Mouse (Mus musculus) testis, postnatal 10 days (tissue): ENCODE results near the gene Hcst.

ENCODE experiments used
- DNase-seq: peaks from one replicate; pipeline ENCODE4 v3.0.0; 2021; ENCODE audit warnings: low spot score

Hcst gene

DNA sequence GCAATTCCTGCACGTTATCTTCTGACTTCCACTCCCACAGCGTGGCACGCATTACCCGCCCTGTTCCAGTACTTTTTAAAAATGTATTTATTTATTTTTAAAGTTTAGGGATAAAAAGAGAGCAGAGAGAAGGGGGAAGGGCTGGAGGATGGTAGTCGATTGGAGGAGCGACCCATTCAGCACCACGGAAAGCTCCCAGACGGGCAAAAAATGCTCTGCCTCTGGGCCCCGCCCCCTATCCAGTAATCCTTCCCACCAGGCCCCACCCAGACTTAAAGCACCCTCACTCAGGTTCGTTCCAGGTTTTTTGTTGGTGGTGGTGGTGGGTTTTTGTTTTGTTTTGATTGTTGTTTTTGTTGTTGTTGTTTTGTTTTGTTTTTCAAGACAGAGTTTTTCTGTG is 14.6 kb upstream of the Hcst start:
- DNase-seq: peak; percentile 84

GRCm38 (mm10) chr7:30431793-30432192 is 12.1 kb upstream of the Hcst start:
- DNase-seq: peak; percentile 66

DNA sequence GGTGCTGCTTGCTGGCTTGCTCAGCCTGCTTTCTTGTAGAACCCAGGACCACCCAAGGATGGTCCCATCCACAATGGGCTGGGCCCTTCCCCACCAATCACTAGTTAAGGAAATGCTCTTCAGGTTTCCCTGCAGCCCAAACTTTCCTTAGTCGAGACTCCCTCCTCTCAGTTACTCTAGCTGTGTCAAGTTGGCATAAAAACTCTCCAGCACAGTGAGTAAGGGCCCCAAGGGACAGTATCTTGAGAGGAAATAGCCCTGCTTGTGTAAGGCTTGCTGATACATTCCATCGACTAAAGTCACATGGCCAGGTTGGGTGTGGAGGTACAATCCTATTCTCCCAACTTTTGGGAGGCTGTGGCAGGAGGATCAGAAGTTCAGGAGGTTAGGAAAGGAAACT is 10.5 kb upstream of the Hcst start:
- no peak for DNase-seq

DNA sequence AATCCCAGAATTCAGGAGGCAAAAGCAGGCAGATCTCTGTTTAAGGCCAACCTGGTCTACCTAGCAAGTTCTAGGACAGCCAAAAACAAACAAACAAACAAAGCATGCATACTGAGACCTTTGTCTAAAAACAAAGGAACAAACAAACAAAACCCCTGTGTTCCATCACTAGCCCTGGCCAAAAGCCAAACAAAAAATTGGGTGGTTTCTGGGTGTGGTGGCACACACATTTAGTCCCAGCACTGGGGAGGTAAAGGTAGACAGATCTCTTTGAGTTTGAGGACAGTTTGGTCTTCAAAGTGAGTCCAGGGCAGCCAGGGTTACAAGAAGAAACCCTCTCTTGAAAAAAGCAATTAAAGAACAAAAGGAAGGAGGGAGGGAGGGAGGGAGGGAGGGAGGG is 9.7 kb upstream of the Hcst start:
- DNase-seq: no peak

- DNase-seq: no peak
Measured at GRCm38 (mm10) chr7:30423071-30423641, 3.5 kb upstream of the Hcst start.

DNA sequence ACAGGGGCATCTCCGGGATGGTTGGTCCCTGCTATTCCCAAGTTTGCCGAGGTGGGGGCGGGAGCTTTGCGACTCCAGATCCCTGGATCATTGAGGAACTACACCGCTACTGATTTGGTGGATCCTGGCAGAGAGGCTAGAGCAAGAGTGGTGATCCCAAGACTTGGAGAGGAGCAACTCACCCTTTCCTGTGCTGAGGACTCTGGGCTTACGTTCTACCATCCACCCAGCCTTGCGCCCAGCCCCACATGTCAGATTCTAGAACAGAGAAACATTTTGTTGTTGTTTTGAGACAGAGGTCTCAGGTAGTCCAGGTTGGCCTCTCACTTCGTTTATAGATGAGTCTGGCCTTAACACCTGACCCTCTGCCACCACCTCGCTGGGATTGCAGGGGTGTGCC is 2.9 kb upstream of the Hcst start:
- DNase-seq: no peak

DNA sequence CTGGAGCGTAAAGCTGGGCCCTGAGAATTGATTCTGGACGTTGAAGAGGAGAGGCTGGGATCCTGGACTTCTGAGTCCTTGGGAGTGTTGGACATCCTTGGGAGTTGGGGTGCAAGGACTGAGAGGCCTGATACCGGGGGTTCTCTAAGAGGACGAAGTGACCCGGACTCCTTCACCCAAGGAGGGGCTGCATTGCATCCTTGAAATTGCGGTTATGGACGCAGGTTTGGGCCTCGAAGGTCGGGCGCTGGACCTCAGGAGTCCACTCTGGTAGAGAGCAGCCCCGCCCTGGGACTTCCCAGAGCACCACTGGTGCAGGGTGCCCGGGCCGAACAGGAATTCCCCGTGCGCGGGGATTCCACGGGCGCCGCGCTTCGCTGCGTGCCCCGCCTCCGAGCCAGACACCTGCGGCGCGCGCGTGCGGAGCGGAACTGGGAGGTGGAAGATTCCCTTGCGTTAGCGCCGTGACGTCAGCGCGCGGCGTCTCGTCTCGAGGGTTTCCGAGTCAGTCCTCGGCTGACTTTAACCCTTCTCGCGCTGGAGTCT is 2.3 kb upstream of the Hcst start:
- DNase-seq: peak; percentile 80

- DNase-seq: peak; percentile 74
Measured at GRCm38 (mm10) chr7:30421175-30421889, 1.7 kb upstream of the Hcst start, which contains the start of gene Nfkbid. Nfkbid (plus strand) TSS chr7:30421732.

DNA sequence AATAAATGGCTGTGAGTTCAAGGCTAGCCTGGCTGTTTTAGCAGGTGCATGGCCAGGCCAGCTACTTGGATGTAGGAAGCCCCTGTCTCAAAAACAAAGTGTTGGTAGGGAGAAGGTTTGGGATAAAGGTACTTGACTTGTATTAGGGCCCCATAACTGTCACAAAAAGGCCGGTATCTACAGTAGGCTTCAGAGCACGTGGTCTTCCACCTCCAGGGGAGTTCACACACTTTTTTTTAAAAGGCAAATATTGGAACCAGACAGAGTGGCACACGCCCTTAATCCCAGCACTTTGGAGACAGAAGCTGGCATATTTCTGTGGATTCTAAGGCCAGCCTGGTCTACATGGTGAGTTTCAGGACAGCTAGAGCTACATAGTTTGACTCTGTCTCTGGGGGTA is 1.0 kb upstream of the Hcst start:
- DNase-seq: no peak

DNA sequence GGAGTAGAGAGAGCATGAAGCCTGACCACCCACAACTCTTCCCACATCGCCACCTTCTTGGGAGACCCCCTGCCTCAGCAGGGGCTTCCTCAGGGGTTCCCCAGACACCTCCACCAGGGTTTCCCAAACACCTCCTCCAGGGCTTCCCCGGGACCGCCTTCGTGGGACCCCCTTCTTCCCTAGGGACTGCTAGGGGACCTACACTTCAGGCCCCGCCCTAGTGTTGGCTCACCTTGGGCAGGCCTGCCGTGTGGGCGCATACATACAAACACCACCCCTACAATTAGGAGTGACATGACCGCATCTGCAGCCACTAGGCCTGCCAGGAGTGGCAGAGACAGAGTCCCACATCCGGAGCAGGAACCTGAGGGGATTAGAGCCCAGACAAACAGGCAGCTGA is 1.8 kb downstream of the Hcst start:
- no peak for DNase-seq

DNA sequence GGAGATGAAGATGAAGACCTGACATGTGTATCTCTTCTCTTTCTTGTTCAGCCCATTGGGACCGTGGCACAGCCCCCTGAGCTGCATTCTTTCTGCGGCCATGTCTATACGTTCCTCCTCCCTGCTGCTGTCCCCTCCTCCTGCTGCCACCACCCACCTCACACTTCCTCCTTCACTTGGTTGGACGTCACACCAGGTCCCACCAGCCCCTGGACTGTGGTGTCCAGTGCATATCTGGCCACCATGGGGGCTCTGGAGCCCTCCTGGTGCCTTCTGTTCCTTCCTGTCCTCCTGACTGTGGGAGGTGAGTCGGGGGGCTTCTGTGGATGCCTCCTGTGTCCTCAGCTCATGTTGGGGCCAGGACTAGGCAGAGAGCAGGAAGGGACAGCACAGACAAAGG is 6.1 kb downstream of the Hcst start, which contains the start of gene Tyrobp:
Gene Tyrobp (plus strand): TSS at position 165 of the 400 bp plus-strand sequence.
- no peak for DNase-seq

DNA sequence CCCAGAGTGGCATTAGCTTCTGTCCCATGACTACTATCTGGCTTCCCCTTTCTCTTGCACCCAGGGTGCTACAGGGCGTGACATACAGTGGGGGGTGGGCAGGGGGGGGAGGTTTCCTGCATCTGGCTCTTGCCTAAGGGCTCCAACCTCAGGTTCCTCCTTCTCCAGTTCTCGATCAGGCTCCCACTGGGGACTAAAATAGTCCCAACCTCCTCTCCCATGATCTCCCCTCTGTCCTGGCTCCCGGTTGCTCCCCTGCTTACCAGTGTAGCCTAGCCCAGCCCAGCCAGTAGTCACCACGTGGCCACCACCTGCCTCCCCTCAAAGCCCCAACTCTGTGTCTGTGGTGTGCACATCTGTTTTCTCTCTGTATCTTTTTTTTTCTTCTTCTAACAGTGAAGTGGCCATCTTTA is 6.9 kb downstream of the Hcst start:
- no peak for DNase-seq

DNA sequence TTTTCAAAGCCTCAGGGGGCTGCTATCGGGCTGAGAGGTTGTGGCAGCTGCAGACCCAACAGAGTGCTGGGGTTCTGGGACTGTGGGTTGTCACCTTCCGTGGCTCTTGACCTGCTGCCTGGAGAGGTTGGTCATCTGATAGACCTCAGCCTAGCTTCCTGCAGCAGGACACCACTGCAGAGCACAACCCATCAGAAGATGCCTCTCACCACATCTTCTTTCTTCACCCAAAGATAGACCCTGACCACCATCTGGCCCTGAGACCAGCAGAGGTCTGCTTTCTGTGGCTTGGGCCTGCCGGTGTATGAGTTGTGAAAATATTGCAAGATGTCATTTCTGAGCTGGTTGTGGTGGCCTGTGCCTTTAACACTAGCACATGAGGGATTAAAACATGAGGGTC is 8.6 kb downstream of the Hcst start:
- no peak for DNase-seq

DNA sequence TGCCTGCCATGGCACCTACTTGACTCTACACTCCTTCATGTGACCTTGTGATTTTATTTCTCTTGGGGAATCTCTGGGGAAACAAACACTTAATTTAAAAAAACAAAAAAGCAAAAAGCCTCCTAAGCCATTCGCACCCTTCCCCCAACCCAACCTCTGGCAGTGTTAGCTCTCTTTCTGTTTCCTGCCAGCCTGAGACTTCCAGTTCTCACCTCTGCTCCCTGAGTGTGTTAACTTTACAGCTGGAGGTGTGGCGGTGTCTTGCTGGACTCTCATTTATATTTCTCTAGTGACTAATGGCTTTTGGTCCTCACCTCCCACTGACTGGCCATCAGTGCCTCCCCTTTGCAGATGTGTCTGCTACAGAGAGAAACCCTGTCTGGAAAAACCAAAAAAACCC is 9.9 kb downstream of the Hcst start:
- no peak for DNase-seq

- DNase-seq: no peak
Measured at GRCm38 (mm10) chr7:30408639-30409038, 11.0 kb downstream of the Hcst start.

- DNase-seq: no peak
Measured at GRCm38 (mm10) chr7:30402343-30402742, 17.3 kb downstream of the Hcst start.

DNA sequence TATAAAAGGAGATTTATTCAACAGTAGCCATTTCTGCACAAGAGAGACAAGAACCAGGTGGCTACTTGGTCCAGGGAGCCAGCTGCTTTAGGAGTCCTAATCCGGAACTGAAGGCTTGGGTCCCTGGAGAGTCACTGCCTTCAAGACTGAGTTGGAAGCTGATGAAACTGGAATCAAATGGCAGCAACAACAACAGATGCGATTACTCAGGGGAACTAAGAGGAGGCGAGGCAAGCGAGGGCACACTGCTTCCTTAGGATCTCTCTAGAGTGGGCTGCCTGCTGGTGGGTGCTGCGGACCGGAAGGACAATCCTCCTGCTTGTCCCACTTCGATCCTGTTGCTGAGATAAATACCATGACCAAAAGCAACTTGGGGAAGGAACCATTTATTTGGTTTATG is 20.0 kb downstream of the Hcst start:
- DNase-seq: no peak

DNA sequence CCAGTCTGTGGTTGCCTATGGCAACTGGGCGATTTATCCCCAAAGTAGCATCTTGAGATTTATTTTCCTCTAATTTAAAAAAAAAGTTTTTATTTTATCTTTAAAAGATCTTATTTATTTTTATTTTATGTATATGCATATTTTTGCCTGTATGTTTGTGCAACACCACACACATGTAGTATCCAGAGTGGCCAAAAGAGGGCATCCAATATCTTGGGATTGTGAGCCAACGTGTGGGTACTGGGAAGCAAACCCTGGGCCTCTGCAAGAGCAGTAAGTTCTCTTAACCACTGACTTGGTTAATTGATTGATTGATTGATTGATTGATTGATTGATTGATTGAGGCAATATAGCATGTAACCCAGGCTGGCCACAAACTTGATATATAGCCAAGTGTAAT is 24.8 kb downstream of the Hcst start:
- DNase-seq: no peak

DNA sequence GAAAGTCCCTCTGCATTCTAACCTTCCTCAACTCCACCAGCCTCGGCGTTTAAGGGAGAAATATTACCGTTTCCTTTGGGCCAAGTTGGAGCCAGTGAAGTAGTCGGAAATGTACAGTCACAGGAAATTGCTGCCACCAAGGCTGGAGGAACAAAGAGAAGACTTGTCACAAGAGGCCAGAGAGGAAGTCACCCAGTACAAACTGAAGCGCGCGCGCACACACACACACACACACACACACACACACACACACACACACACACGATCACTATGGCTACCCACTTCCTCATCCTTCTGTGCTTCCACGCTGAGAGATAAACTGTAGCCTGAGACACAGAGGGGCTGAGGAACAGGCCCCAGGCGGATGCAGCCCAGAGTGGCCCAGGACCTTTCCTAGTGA is 25.3 kb downstream of the Hcst start:
- no peak for DNase-seq

DNA sequence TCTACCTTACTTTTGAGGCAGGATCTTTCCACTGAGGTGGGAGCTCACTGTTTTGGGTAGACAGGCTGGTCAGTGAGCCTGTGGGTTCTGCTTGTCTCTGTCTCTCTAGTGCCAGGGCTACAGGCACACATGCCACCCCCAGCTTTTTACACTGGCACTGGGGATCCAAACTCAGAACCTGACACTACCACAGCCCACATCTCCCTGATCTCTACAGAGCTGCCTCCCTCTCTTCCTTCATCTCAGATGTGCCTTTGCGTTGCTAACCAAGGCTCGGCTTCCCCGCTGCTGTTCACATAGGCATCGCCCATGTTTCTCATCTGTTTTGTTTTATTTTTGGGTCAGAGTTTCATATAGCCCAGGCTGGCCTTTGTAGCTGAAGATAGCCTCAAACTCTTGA is 26.0 kb downstream of the Hcst start:
- DNase-seq: no peak

DNA sequence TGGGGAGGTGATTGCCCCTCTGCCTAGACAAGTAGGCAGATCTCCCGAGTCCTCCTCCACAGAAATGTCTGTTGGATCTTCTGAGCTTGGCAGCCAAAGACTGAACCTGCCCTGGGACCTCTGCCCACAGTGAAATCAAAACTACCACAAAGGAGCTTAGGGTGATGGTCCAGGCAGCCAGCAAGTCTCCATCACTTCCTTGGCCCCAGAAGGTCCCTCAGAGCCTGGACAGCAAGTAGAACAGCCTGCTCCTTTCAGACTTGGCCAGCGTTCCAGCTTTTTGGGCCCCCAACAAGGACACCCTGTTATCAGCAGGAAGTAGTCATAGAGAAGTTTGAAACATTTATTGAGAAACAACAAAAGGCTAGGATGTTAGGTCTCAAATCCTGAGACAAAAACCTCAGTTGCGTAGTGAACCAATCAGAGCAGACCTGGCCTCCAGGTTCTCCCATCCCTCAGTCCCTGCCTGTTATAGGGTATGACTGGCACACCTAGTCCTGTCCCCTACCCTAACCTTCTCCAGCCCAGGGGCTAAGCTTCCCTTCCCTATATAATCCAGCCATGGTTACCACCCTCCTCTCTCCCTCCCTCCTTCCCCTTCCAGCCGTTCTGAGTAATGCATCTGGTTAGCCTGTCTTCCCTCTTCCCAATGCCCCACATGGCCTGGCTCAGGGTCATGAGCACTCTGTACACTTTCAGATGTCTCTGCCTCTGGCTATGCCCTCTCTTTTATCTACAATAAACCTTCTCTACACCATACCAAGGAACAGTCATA is 26.7 kb downstream of the Hcst start:
- no peak for DNase-seq

- DNase-seq: no peak
Measured at GRCm38 (mm10) chr7:30384106-30384505, 35.5 kb downstream of the Hcst start.

- DNase-seq: no peak
Measured at GRCm38 (mm10) chr7:30380061-30380460, 39.6 kb downstream of the Hcst start.
